In genomic region chr6:17305954-17306601, GRCm38 (mm10) we compare ENCODE assay signal across 8 mouse cellular contexts. TPM values are rescaled to one million over a fixed set of nuclear protein-coding genes. Genes with fewer than 3 reads are reported as not detected.
DNase-seq lines count a peak whose midpoint lies in the region; ATAC-seq and TF ChIP-seq lines count a peak whose summit lies in the region.

Cav1 (plus strand) TSS chr6:17306335.

- peak within 1 kb of the TSS; percentile 58 for H3K9ac ChIP-seq in hindbrain, embryonic 16.5 days (ENCODE audit: low read depth, low read length)

- H3K27me3 ChIP-seq in hindbrain, embryonic 16.5 days (replicated peaks; ENCODE audit: control insufficient read depth, insufficient read depth, low read length): peaks cover 8% of the 10 kb centered on the region

- peak; percentile 87 for ATAC-seq in hindbrain, embryonic 16.5 days
- no peak for ATAC-seq in erythroblast, adult 5-6 weeks (replicated peaks; ENCODE audit: low FRiP score, poor library complexity, severe bottlenecking)

- H3K4me3 ChIP-seq in cortical plate, adult 2 months (ENCODE audit: insufficient read depth, low read length): peak within 1 kb of the TSS; percentile 42
- H3K4me3 ChIP-seq in hindbrain, embryonic 16.5 days (ENCODE audit: low read length): peak within 1 kb of the TSS; percentile 47

- H3K36me3 ChIP-seq in hindbrain, embryonic 16.5 days (ENCODE audit: control insufficient read depth, insufficient read depth, low read length): no peaks in the 10 kb centered on the region

- H3K9me3 ChIP-seq in hindbrain, embryonic 16.5 days (ENCODE audit: control insufficient read depth, low read length): no peaks in the 10 kb centered on the region

- TF ChIP-seq CTCF in cortical plate, adult 2 months (IDR thresholded peaks at IDR 0.05; ENCODE audit: extremely low read depth, insufficient read depth, low read length): no peak

- H3K4me2 ChIP-seq in hindbrain, embryonic 16.5 days (ENCODE audit: low read length): peak within 1 kb of the TSS; percentile 96

- 1% methylated on average over 26 of the region's 26 CpGs for WGBS in hindbrain, embryonic 16.5 days

- 0 out of 2 replicates have a peak, but pooled peaks have one; percentile 32 for TF ChIP-seq POLR2A in cortical plate, adult 2 months (IDR thresholded peaks at IDR 0.05; ENCODE audit: extremely low read depth, insufficient read depth, low read length)

- H3K27ac ChIP-seq in cortical plate, adult 2 months (ENCODE audit: insufficient read depth, low read length): 0 out of 2 replicates have a peak within 1 kb of the TSS, but pooled peaks have one; percentile 27
- 0 out of 2 replicates have a peak within 1 kb of the TSS, but pooled peaks have one; percentile 10 for H3K27ac ChIP-seq in hindbrain, embryonic 16.5 days (ENCODE audit: low read depth, low read length)

- H3K4me1 ChIP-seq in cortical plate, adult 2 months (ENCODE audit: control insufficient read depth, insufficient read depth, low read length): no peaks in the 10 kb centered on the region
- H3K4me1 ChIP-seq in hindbrain, embryonic 16.5 days (ENCODE audit: control insufficient read depth, insufficient read depth, low read depth, low read length): peaks cover 17% of the 10 kb centered on the region

- DNase-seq in adrenal gland, adult (ENCODE audit: inconsistent age in 2 of 2, low spot score in 1 of 2): peak; percentile 62 to 87
- peak; percentile 78 for DNase-seq in gastrocnemius, postnatal 10 days
- peak; percentile 60 to 75 for DNase-seq in left cerebral cortex, adult 18-20 months (ENCODE audit: low spot score in 2 of 2)
- DNase-seq in lung, postnatal 25 days (ENCODE audit: low spot score): peak; percentile 90
- DNase-seq in right cerebral cortex, adult 18-20 months: peak; percentile 75

RNA-seq across cellular contexts. Expression of gene Cav1, which starts in this region (rescaled TPM):
- 22.5 and 25.1 TPM in 2 replicates for polyA plus RNA-seq in cortical plate, adult 2 months (2012; rRNA removed)
- total RNA-seq in gastrocnemius, postnatal 10 days (2021): 100 to 1,000 TPM; 308 to 358 TPM
- polyA plus RNA-seq in hindbrain, embryonic 16.5 days (2015; fragmentation: Nextera tagmentation; extraction: Ambion mirVana): 45.8 and 46.0 TPM in 2 replicates
- 10 to 100 TPM; 17.4 to 19.3 TPM for total RNA-seq in left cerebral cortex, adult 18-20 months (2021)
- total RNA-seq in erythroblast, adult 5-6 weeks (2015; ENCODE audit: low replicate concordance): not detected in 2 replicates
- not detected in 2 replicates for total RNA-seq in erythroblast, adult 5-6 weeks (2017; ENCODE audit: low replicate concordance)

Comparison
In these comparisons a context has a peak if more than half of its experiments do, and no peak if none do; other contexts are left out.
1. RNA of gene Cav1 (total RNA-seq): 308 to 358 TPM in gastrocnemius, postnatal 10 days and 17.4 to 19.3 TPM in left cerebral cortex, adult 18-20 months; not detected in erythroblast, adult 5-6 weeks; every median in the first group is over 10 times any median in the second.
2. RNA of gene Cav1 (total RNA-seq): 308 to 358 TPM in gastrocnemius, postnatal 10 days; 17.4 to 19.3 TPM in left cerebral cortex, adult 18-20 months; every median in the first group is over 10 times any median in the second.
3. Peak in every context shown above with its lines, with median percentiles within 50 percentile points of each other: DNase-seq.